Mouse (Mus musculus): ENCODE data around the gene Gltp. TPM values are rescaled to one million over a fixed set of nuclear protein-coding genes. Genes with fewer than 3 reads are reported as not detected.
A peak's percentile ranks its signal among the peaks of the same experiment; 100 is the strongest.

The Gltp gene
- polyA plus RNA-seq, 1 experiment from 2014 or later, result 65.0 TPM

GRCm38 (mm10) chr5:114708491-114708890 lies 17.7 kb upstream of the Gltp start:
- H3K27me3 ChIP-seq (ENCODE audit: insufficient read depth, low read length), result no peaks in the 10 kb centered on the region
- H3K27ac ChIP-seq, result no peak overlapping the region
- WGBS, result 47% methylated on average over 15 of the region's 15 CpGs
- H3K4me1 ChIP-seq (replicated peaks; ENCODE audit: insufficient read depth, low read length), result peaks cover 7% of the 10 kb centered on the region
- DNase-seq (ENCODE audit: low spot score) (no peak), ATAC-seq (replicated peaks; ENCODE audit: low FRiP score, low read depth) (no peak)
- no peak for TF ChIP-seq CTCF (IDR thresholded peaks at IDR 0.05; ENCODE audit: low read depth)
- H3K4me2 ChIP-seq (ENCODE audit: low read length), result peak overlapping the region; percentile 85
- H3K4me3 ChIP-seq (replicated peaks; ENCODE audit: low read depth, low read length), result peak overlapping the region; percentile 81
- peaks cover 17% of the 10 kb centered on the region; the same call in 1 of the 2 replicates for H3K36me3 ChIP-seq (ENCODE audit: insufficient read depth, low read length)
- no peaks in the 10 kb centered on the region for H3K9me3 ChIP-seq (replicated peaks; ENCODE audit: low read length)
- H3K9ac ChIP-seq (ENCODE audit: low read depth, low read length), result peak overlapping the region; percentile 70

DNA sequence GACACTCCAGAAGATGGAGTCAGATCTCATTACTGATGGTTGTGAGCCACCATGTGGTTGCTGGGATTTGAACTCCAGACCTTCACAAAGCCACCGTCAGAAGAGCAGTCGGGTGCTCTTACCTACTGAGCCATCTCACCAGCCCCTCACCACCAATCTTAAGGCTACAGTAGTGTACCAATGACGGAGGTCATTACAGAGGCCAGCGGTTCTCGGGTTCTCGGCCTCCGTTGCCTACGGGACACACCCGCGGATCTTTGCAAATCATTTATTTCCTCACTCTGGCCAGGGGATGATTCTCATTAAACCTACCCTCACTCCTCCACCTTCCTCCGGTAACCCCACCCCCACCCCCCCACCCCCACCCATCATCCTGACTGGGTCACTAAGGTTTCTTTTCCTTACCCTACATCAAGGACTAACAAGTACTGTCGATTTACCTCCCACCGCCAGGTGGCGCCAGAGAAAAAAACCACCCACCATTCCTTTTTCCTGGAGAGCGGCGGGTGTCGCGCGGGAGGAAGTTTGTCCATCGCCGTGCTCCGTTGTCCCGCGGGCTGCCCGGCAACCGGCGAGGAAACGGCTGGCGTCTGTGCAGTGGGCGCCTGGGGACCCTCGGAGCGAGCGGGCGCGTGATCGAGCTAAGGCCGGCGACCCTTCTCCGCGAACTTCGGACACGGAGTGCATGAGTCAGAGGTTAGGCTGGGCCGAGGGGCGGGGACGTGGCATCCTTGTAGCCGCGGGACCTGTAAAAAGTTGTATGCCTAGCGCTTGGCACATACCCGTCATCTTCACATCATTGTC lies 16.7 kb upstream of the Gltp start, which contains the start of gene Tchp:
Gene Tchp, plus strand, starts transcription at position 496 of the 804 bp plus-strand sequence.
- Histone ChIP-seq H3K4me3 (replicated peaks; ENCODE audit: low read depth, low read length) (peak within 1 kb of the TSS; percentile 81), H3K9ac (ENCODE audit: low read depth, low read length) (peak within 1 kb of the TSS; percentile 70), H3K36me3 (ENCODE audit: insufficient read depth, low read length) (peaks cover 14% of the 10 kb centered on the region; the same call in 1 of the 2 replicates), H3K27ac (no peak within 1 kb of the TSS), H3K27me3 (ENCODE audit: insufficient read depth, low read length) (no peaks in the 10 kb centered on the region), H3K9me3 (replicated peaks; ENCODE audit: low read length) (no peaks in the 10 kb centered on the region), H3K4me2 (ENCODE audit: low read length) (peak within 1 kb of the TSS; percentile 85), H3K4me1 (replicated peaks; ENCODE audit: insufficient read depth, low read length) (peaks cover 7% of the 10 kb centered on the region)
- TF ChIP-seq CTCF (IDR thresholded peaks at IDR 0.05; ENCODE audit: low read depth), result peak; percentile 89
- ATAC-seq (replicated peaks; ENCODE audit: low FRiP score, low read depth) (peak; percentile 79), DNase-seq (ENCODE audit: low spot score) (peak; percentile 95)
- whole genome bisulfite sequencing, result 1% methylated on average over 49 of the region's 49 CpGs

DNA sequence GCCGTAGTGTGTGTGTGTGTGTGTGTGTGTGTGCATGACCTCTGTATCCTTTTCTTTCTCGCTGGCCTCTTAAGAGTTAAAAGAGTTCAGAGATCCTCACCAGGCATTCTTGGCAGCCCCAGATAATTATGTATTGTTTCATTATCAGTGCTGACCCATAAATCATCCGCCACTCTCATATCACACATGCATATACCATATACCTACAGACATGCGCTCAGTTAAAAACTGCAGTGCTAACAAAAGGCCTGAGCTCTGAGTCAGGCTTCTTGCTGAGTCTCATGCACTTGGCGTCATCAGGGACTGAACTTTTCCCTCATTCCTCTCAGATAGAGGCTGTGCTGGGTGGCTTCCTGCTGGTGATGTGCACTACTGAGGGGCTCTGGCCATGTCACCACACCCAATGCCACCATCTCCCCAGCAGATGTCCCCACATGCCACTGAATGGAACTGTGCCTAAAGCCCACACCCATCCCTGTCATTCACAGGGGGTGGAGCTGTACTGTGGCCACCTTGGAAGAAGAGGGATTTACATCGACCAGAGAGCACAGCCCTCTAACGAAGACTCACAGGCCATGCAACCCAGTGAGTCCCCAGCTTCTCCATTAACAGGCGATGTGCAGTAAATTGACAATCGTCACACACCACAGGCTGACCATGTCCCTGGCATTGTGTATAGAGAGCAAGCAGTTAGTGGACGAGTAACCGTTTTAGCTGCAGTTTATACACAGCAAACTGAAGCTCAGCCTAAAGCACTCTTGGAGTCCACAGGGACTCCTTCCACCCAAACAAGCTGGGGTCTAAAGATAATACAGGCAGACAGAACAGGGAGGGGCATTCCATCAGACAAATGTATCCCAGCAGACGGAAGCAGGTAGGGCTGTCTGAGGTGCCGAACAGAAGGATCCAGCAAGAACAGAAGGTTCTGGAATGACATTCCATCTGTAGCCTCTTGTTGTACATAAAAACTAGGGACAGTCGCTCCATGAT lies 11.9 kb upstream of the Gltp start:
- Histone ChIP-seq H3K27ac (no peak overlapping the region), H3K27me3 (ENCODE audit: insufficient read depth, low read length) (no peaks in the 10 kb centered on the region), H3K4me2 (ENCODE audit: low read length) (no peak overlapping the region), H3K9me3 (replicated peaks; ENCODE audit: low read length) (no peaks in the 10 kb centered on the region), H3K4me3 (replicated peaks; ENCODE audit: low read depth, low read length) (no peak overlapping the region), H3K4me1 (replicated peaks; ENCODE audit: insufficient read depth, low read length) (no peaks in the 10 kb centered on the region), H3K36me3 (ENCODE audit: insufficient read depth, low read length) (no peaks in the 10 kb centered on the region), H3K9ac (ENCODE audit: low read depth, low read length) (no peak overlapping the region)
- 59% methylated on average over 14 of the region's 14 CpGs for WGBS
- peak; percentile 77 for TF ChIP-seq CTCF (IDR thresholded peaks at IDR 0.05; ENCODE audit: low read depth)
- peak; percentile 77 for DNase-seq (ENCODE audit: low spot score)
- peak; percentile 72; the same call in 1 of the 2 replicates for ATAC-seq (replicated peaks; ENCODE audit: low FRiP score, low read depth)

GRCm38 (mm10) chr5:114699015-114699414 lies 8.2 kb upstream of the Gltp start:
- H3K4me2 ChIP-seq (ENCODE audit: low read length), result no peak overlapping the region
- H3K4me3 ChIP-seq (replicated peaks; ENCODE audit: low read depth, low read length), result no peak overlapping the region
- H3K4me1 ChIP-seq (replicated peaks; ENCODE audit: insufficient read depth, low read length), result no peaks in the 10 kb centered on the region
- no peak overlapping the region for H3K9ac ChIP-seq (ENCODE audit: low read depth, low read length)
- no peak for DNase-seq (ENCODE audit: low spot score)
- no peaks in the 10 kb centered on the region for H3K9me3 ChIP-seq (replicated peaks; ENCODE audit: low read length)
- WGBS, result 56% methylated on average over 7 of the region's 7 CpGs
- no peaks in the 10 kb centered on the region for H3K36me3 ChIP-seq (ENCODE audit: insufficient read depth, low read length)
- no peak for ATAC-seq (replicated peaks; ENCODE audit: low FRiP score, low read depth)
- TF ChIP-seq CTCF (IDR thresholded peaks at IDR 0.05; ENCODE audit: low read depth), result no peak
- H3K27ac ChIP-seq, result no peak overlapping the region
- H3K27me3 ChIP-seq (ENCODE audit: insufficient read depth, low read length), result no peaks in the 10 kb centered on the region

- Histone ChIP-seq H3K4me3 (replicated peaks; ENCODE audit: low read depth, low read length) (no peak overlapping the region), H3K9me3 (replicated peaks; ENCODE audit: low read length) (no peaks in the 10 kb centered on the region), H3K4me1 (replicated peaks; ENCODE audit: insufficient read depth, low read length) (no peaks in the 10 kb centered on the region), H3K36me3 (ENCODE audit: insufficient read depth, low read length) (no peaks in the 10 kb centered on the region), H3K27me3 (ENCODE audit: insufficient read depth, low read length) (no peaks in the 10 kb centered on the region), H3K4me2 (ENCODE audit: low read length) (no peak overlapping the region), H3K9ac (ENCODE audit: low read depth, low read length) (no peak overlapping the region), H3K27ac (no peak overlapping the region)
- DNase-seq (ENCODE audit: low spot score) (no peak), ATAC-seq (replicated peaks; ENCODE audit: low FRiP score, low read depth) (no peak)
- WGBS, result 86% methylated on average over 19 of the region's 19 CpGs
- no peak for TF ChIP-seq CTCF (IDR thresholded peaks at IDR 0.05; ENCODE audit: low read depth)
These were observed 7.4 kb upstream of the Gltp start for GRCm38 (mm10) chr5:114698044-114698746.

All from kidney, postnatal 0 days (tissue).